Mouse (Mus musculus): ENCODE measurements around the gene Ank. TPM values are rescaled to one million over a fixed set of nuclear protein-coding genes. Genes with fewer than 3 reads are reported as not detected.

The Ank gene
- polyA plus RNA-seq (2016; fragmentation: Nextera tagmentation; extraction: Ambion mirVana): 9.0 and 10.3 TPM in 2 replicates

GRCm38 (mm10) chr15:27466131-27467080, at the start of gene Ank:
TSS of gene Ank (plus strand) at chr15:27466677.
- Histone ChIP-seq H3K4me2 (peak within 1 kb of the TSS; percentile 70), H3K27me3 (0 out of 2 replicates have a peak, but pooled peaks cover 6% of the 10 kb centered on the region), H3K4me3 (replicated peaks) (peak within 1 kb of the TSS; percentile 67), H3K9me3 (no peaks in the 10 kb centered on the region), H3K36me3 (replicated peaks) (0 out of 2 replicates have a peak, but pooled peaks cover 2% of the 10 kb centered on the region), H3K4me1 (peaks cover 26% of the 10 kb centered on the region), H3K9ac (peak within 1 kb of the TSS; percentile 77), H3K27ac (peak within 1 kb of the TSS; percentile 84)
- under 1% methylated on average over 93 of the region's 120 CpGs for WGBS
- ATAC-seq (ENCODE audit: low FRiP score): peak; percentile 93

GRCm38 (mm10) chr15:27418566-27419331, 47.7 kb upstream of the Ank start:
- no peak overlapping the region for H3K4me3 ChIP-seq (replicated peaks)
- 91% methylated on average over 3 of the region's 3 CpGs for WGBS
- H3K9me3 ChIP-seq: no peaks in the 10 kb centered on the region
- H3K27me3 ChIP-seq: no peaks in the 10 kb centered on the region
- H3K4me2 ChIP-seq: no peak overlapping the region
- no peaks in the 10 kb centered on the region for H3K4me1 ChIP-seq
- H3K9ac ChIP-seq: no peak overlapping the region
- H3K27ac ChIP-seq: no peak overlapping the region
- H3K36me3 ChIP-seq (replicated peaks): no peaks in the 10 kb centered on the region
- no peak for ATAC-seq (ENCODE audit: low FRiP score)

DNA sequence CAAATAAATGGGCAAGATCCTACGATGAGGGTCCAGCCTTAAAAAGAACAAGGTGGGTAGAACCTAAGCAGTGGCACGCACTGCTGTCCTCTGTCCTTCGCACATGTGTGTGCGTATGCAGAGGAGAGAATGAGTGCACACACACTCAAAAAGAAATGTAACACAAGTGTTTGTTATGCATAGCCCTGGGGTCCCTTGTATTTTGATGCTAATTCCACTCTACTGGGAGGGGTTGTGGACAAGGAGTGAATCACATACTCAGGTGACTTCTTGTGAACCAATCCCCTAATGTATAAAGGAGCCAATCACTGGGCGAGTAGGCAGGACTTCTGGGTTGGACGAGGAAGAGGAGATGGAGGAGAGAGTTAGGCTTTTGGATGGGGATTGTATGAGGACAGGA, 44.9 kb upstream of the Ank start:
- Histone ChIP-seq H3K4me2 (no peak overlapping the region), H3K9me3 (no peaks in the 10 kb centered on the region), H3K4me3 (replicated peaks) (no peak overlapping the region), H3K36me3 (replicated peaks) (no peaks in the 10 kb centered on the region), H3K4me1 (no peaks in the 10 kb centered on the region), H3K9ac (no peak overlapping the region), H3K27me3 (no peaks in the 10 kb centered on the region), H3K27ac (no peak overlapping the region)
- ATAC-seq (ENCODE audit: low FRiP score): no peak
- WGBS: 89% methylated on average over 6 of the region's 6 CpGs

- Histone ChIP-seq H3K9ac (no peak overlapping the region), H3K36me3 (replicated peaks) (no peaks in the 10 kb centered on the region), H3K27ac (no peak overlapping the region), H3K4me1 (no peaks in the 10 kb centered on the region), H3K27me3 (no peaks in the 10 kb centered on the region), H3K4me3 (replicated peaks) (no peak overlapping the region), H3K4me2 (no peak overlapping the region), H3K9me3 (no peaks in the 10 kb centered on the region)
- WGBS: 89% methylated on average over 3 of the region's 3 CpGs
- ATAC-seq (ENCODE audit: low FRiP score): no peak
Observed at GRCm38 (mm10) chr15:27427581-27427980, 38.9 kb upstream of the Ank start.

DNA sequence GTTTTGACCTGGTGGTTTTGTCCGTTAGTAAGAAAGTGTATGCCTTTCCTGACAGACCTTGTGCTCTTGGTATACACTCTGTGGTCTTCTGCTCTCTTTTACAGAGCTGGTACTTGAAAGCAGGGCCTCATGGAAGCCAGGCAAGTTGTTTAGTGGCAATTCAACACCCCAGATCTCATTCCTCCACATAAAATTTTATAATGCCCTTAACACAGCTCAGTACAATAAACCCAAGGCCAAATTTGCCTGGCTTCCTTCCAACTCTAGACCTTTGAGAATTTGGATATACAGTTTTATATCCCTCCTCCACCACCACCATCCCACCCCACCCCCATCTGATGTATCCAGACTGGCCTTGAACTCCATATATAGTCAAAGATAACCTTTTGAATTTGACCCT, 36.2 kb upstream of the Ank start:
- Histone ChIP-seq H3K36me3 (replicated peaks) (no peaks in the 10 kb centered on the region), H3K27me3 (no peaks in the 10 kb centered on the region), H3K4me2 (no peak overlapping the region), H3K9ac (no peak overlapping the region), H3K9me3 (no peaks in the 10 kb centered on the region), H3K4me3 (replicated peaks) (no peak overlapping the region), H3K4me1 (no peaks in the 10 kb centered on the region), H3K27ac (no peak overlapping the region)
- ATAC-seq (ENCODE audit: low FRiP score): no peak
- WGBS: 83% methylated on average over 1 of the region's 1 CpGs

GRCm38 (mm10) chr15:27432851-27433615, 33.4 kb upstream of the Ank start:
- no peak for ATAC-seq (ENCODE audit: low FRiP score)
- no peak overlapping the region for H3K9ac ChIP-seq
- WGBS: 94% methylated on average over 3 of the region's 4 CpGs
- H3K36me3 ChIP-seq (replicated peaks): no peaks in the 10 kb centered on the region
- no peaks in the 10 kb centered on the region for H3K27me3 ChIP-seq
- no peaks in the 10 kb centered on the region for H3K4me1 ChIP-seq
- no peak overlapping the region for H3K4me2 ChIP-seq
- no peak overlapping the region for H3K4me3 ChIP-seq (replicated peaks)
- H3K27ac ChIP-seq: no peak overlapping the region
- no peaks in the 10 kb centered on the region for H3K9me3 ChIP-seq

- H3K36me3 ChIP-seq (replicated peaks): no peaks in the 10 kb centered on the region
- WGBS: 93% methylated on average over 5 of the region's 5 CpGs
- H3K4me1 ChIP-seq: no peaks in the 10 kb centered on the region
- H3K9me3 ChIP-seq: no peaks in the 10 kb centered on the region
- no peak for ATAC-seq (ENCODE audit: low FRiP score)
- H3K9ac ChIP-seq: no peak overlapping the region
- no peaks in the 10 kb centered on the region for H3K27me3 ChIP-seq
- H3K4me3 ChIP-seq (replicated peaks): no peak overlapping the region
- no peak overlapping the region for H3K27ac ChIP-seq
- no peak overlapping the region for H3K4me2 ChIP-seq
Observed at GRCm38 (mm10) chr15:27435409-27435808, 31.1 kb upstream of the Ank start.

GRCm38 (mm10) chr15:27436194-27436593, 30.3 kb upstream of the Ank start:
- H3K4me1 ChIP-seq: no peaks in the 10 kb centered on the region
- no peak for ATAC-seq (ENCODE audit: low FRiP score)

GRCm38 (mm10) chr15:27441053-27441452, 25.4 kb upstream of the Ank start:
- H3K27me3 ChIP-seq: no peaks in the 10 kb centered on the region
- 95% methylated on average over 7 of the region's 7 CpGs for WGBS
- ATAC-seq (ENCODE audit: low FRiP score): no peak

More at GRCm38 (mm10) chr15:27436194-27436593, 30.3 kb upstream of the Ank start:
- no peak overlapping the region for H3K4me3 ChIP-seq (replicated peaks)
- H3K4me2 ChIP-seq: no peak overlapping the region
- 89% methylated on average over 4 of the region's 4 CpGs for WGBS
- H3K27me3 ChIP-seq: no peaks in the 10 kb centered on the region
- no peak overlapping the region for H3K9ac ChIP-seq
- H3K27ac ChIP-seq: no peak overlapping the region
- H3K9me3 ChIP-seq: no peaks in the 10 kb centered on the region
- H3K36me3 ChIP-seq (replicated peaks): no peaks in the 10 kb centered on the region

DNA sequence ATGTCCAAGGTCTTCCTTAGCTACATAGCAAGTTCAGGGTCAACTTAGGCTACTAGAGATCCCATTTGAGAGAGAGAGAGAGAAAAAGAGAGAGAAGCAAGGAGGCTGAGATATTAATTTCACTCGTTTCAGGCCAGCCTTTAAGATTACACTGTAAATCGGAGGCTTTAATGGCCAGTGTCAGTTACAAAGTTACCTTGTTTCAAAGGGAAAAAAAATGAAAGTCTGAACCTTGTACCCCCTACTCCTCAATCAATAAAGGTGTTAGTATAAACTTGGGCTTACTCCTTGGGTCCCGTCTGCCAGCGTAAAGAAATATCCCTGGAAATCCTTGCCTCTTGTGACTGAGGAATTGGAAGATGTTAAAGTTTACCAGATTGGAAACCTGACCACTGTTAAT, 24.9 kb upstream of the Ank start:
- H3K4me2 ChIP-seq: no peak overlapping the region
- H3K27ac ChIP-seq: no peak overlapping the region
- no peak for ATAC-seq (ENCODE audit: low FRiP score)
- H3K4me3 ChIP-seq (replicated peaks): no peak overlapping the region
- no peaks in the 10 kb centered on the region for H3K36me3 ChIP-seq (replicated peaks)
- no peaks in the 10 kb centered on the region for H3K27me3 ChIP-seq
- WGBS: 92% methylated on average over 4 of the region's 4 CpGs
- no peaks in the 10 kb centered on the region for H3K4me1 ChIP-seq
- no peak overlapping the region for H3K9ac ChIP-seq
- no peaks in the 10 kb centered on the region for H3K9me3 ChIP-seq

More at GRCm38 (mm10) chr15:27441053-27441452, 25.4 kb upstream of the Ank start:
- no peak overlapping the region for H3K4me3 ChIP-seq (replicated peaks)
- no peaks in the 10 kb centered on the region for H3K9me3 ChIP-seq
- no peaks in the 10 kb centered on the region for H3K4me1 ChIP-seq
- H3K36me3 ChIP-seq (replicated peaks): no peaks in the 10 kb centered on the region
- no peak overlapping the region for H3K4me2 ChIP-seq
- H3K27ac ChIP-seq: no peak overlapping the region
- no peak overlapping the region for H3K9ac ChIP-seq

DNA sequence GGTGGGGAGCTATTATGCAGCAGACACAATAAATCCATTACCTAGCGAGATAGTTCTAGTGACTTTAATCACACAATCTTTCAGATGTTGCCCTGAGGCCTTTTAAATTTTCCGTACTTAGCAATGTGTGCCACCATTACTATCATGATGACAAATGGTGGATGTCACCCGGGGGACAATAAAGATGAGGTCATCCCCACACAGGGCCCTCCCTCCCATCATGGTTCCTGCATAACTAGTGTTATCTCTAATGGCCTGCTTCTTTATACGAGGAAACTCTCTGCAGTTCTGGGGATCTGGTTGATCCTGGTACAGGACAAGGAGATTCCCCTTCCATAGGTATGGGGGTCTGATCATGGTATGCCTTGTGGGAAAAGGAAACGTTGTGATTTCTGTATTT, 24.5 kb upstream of the Ank start:
- 82% methylated on average over 5 of the region's 5 CpGs for WGBS
- Histone ChIP-seq H3K4me2 (no peak overlapping the region), H3K4me1 (no peaks in the 10 kb centered on the region), H3K36me3 (replicated peaks) (no peaks in the 10 kb centered on the region), H3K27ac (no peak overlapping the region), H3K9me3 (no peaks in the 10 kb centered on the region), H3K4me3 (replicated peaks) (no peak overlapping the region), H3K27me3 (no peaks in the 10 kb centered on the region), H3K9ac (no peak overlapping the region)
- no peak for ATAC-seq (ENCODE audit: low FRiP score)
